Mouse (Mus musculus): ENCODE data around the gene Krt76.
A peak's percentile ranks its signal among the peaks of the same experiment; 100 is the strongest.

Gene Krt76

GRCm38 (mm10) chr15:101859735-101860170, 33.0 kb downstream of the Krt76 start:
- DNase-seq = peak; percentile 53 to 64

GRCm38 (mm10) chr15:101858673-101859425, 33.9 kb downstream of the Krt76 start:
- no peak for DNase-seq

GRCm38 (mm10) chr15:101856696-101857095, 36.0 kb downstream of the Krt76 start:
- no peak for DNase-seq

- DNase-seq = no peak
Measured at GRCm38 (mm10) chr15:101855732-101856131, 37.0 kb downstream of the Krt76 start.

GRCm38 (mm10) chr15:101854294-101854693, 38.4 kb downstream of the Krt76 start:
- DNase-seq = no peak

GRCm38 (mm10) chr15:101852571-101852970, 40.1 kb downstream of the Krt76 start:
- no peak for DNase-seq

GRCm38 (mm10) chr15:101850694-101851093, 42.0 kb downstream of the Krt76 start, which contains the start of gene Krt1:
TSS of gene Krt1 (minus strand) at chr15:101850794.
- DNase-seq = no peak

GRCm38 (mm10) chr15:101845971-101846403, 46.7 kb downstream of the Krt76 start:
- peak; percentile 23 to 49 for DNase-seq

- DNase-seq = no peak
Measured at GRCm38 (mm10) chr15:101843192-101843591, 49.5 kb downstream of the Krt76 start.

GRCm38 (mm10) chr15:101834784-101835328, 57.9 kb downstream of the Krt76 start:
- DNase-seq = no peak

Measured in kidney, postnatal 25 days (tissue).